In genomic region chr3:147948041-147948592, GRCm38 (mm10) we compare ENCODE assay signal across 10 mouse cellular contexts.
A peak's percentile ranks its signal among the peaks of the same experiment; 100 is the strongest.
DNase-seq lines count a peak whose midpoint lies in the region.
"Had no signal": no experiment of that assay in that cellular context is flagged by ENCODE, and none has a peak within 500 bp of the region (broad histone marks: within the 10 kb centered on the region; RNA-seq: fewer than 3 reads in every experiment).

No protein-coding gene starts in this region.

- intact Hi-C loops in heart, postnatal 10 days (cut with DNase I): no loop called here

- peak; percentile 15 for DNase-seq in gastrocnemius, postnatal 25 days
- no peak for DNase-seq in gastrocnemius, postnatal 10 days
- DNase-seq in lung, postnatal 10 days: peak; percentile 17
- DNase-seq in lung, postnatal 36 days: no peak
- DNase-seq in heart, postnatal 10 days: peak; percentile 8 to 13
- peak; percentile 45 for DNase-seq in skeletal muscle tissue, adult 2 months (ENCODE audit: low read depth, low spot score)
- no peak for DNase-seq in left cerebral cortex, adult 8-10 months (ENCODE audit: low spot score in 2 of 2)
- DNase-seq: cerebellum, adult 18-20 months; kidney, adult 2 months; right cerebral cortex, postnatal 4 days had no signal

Comparison
In these comparisons a context has a peak if more than half of its experiments do, and no peak if none do; other contexts are left out.
1. DNase-seq: peak in gastrocnemius, postnatal 25 days (single experiment), lung, postnatal 10 days (single experiment), heart, postnatal 10 days (2 of 2) and skeletal muscle tissue, adult 2 months (single experiment); none in gastrocnemius, postnatal 10 days (single experiment), lung, postnatal 36 days (single experiment) and left cerebral cortex, adult 8-10 months (0 of 2).